Mouse (Mus musculus): ENCODE measurements at regions not wholly inside any gene's neighbourhood (a gene's known extent, or its start where the extent isn't known, plus 50 kb on each side); places are given as distances from the start of the nearest gene placed in this dataset.

GRCm38 (mm10) chr5:77871403-77871802, 463.6 kb upstream of the Igfbp7 start:
- H3K4me1 ChIP-seq (ENCODE audit: insufficient read depth), result no peaks in the 10 kb centered on the region
- ATAC-seq, result no peak
- no peak overlapping the region for H3K4me2 ChIP-seq (ENCODE audit: low read depth, low read length)
- no peak overlapping the region for H3K9ac ChIP-seq (replicated peaks)
- H3K4me3 ChIP-seq (ENCODE audit: low read depth, low read length), result no peak overlapping the region
- WGBS (ENCODE audit: insufficient replicate concordance), result 68% methylated on average over 5 of the region's 5 CpGs
- DNase-seq, result no peak
- no peak for TF ChIP-seq EP300 (IDR thresholded peaks at IDR 0.05; ENCODE audit: low read depth)
- TF ChIP-seq CTCF (IDR thresholded peaks at IDR 0.05; ENCODE audit: low read depth), result no peak
- no peaks in the 10 kb centered on the region for H3K36me3 ChIP-seq (replicated peaks; ENCODE audit: insufficient read depth, low read length)
- H3K27me3 ChIP-seq (ENCODE audit: insufficient read depth, low read length), result no peaks in the 10 kb centered on the region
- H3K9me3 ChIP-seq (ENCODE audit: low read length), result no peaks in the 10 kb centered on the region
- H3K27ac ChIP-seq (ENCODE audit: low read depth), result no peak overlapping the region

- Histone ChIP-seq H3K4me3 (ENCODE audit: low read depth, low read length) (no peak overlapping the region), H3K9me3 (ENCODE audit: low read length) (no peaks in the 10 kb centered on the region), H3K27me3 (ENCODE audit: insufficient read depth, low read length) (no peaks in the 10 kb centered on the region), H3K4me2 (ENCODE audit: low read depth, low read length) (no peak overlapping the region), H3K27ac (ENCODE audit: low read depth) (no peak overlapping the region), H3K4me1 (ENCODE audit: insufficient read depth) (no peaks in the 10 kb centered on the region), H3K9ac (replicated peaks) (no peak overlapping the region), H3K36me3 (replicated peaks; ENCODE audit: insufficient read depth, low read length) (no peaks in the 10 kb centered on the region)
- DNase-seq (no peak), ATAC-seq (no peak)
- TF ChIP-seq CTCF (IDR thresholded peaks at IDR 0.05; ENCODE audit: low read depth) (no peak), EP300 (IDR thresholded peaks at IDR 0.05; ENCODE audit: low read depth) (no peak)
- WGBS (ENCODE audit: insufficient replicate concordance), result 62% methylated on average over 7 of the region's 7 CpGs
These were observed 457.5 kb upstream of the Igfbp7 start for GRCm38 (mm10) chr5:77865342-77865741.

GRCm38 (mm10) chr5:77855191-77855590, 447.4 kb upstream of the Igfbp7 start:
- Histone ChIP-seq H3K27me3 (ENCODE audit: insufficient read depth, low read length) (no peaks in the 10 kb centered on the region), H3K27ac (ENCODE audit: low read depth) (no peak overlapping the region), H3K36me3 (replicated peaks; ENCODE audit: insufficient read depth, low read length) (no peaks in the 10 kb centered on the region), H3K9ac (replicated peaks) (no peak overlapping the region), H3K4me1 (ENCODE audit: insufficient read depth) (no peaks in the 10 kb centered on the region), H3K4me2 (ENCODE audit: low read depth, low read length) (no peak overlapping the region), H3K9me3 (ENCODE audit: low read length) (no peaks in the 10 kb centered on the region; the same call in 1 of the 2 replicates), H3K4me3 (ENCODE audit: low read depth, low read length) (no peak overlapping the region)
- no peak for ATAC-seq
- TF ChIP-seq EP300 (IDR thresholded peaks at IDR 0.05; ENCODE audit: low read depth), result no peak
- no peak for TF ChIP-seq CTCF (IDR thresholded peaks at IDR 0.05; ENCODE audit: low read depth)
- no peak for DNase-seq
- 66% methylated on average over 6 of the region's 6 CpGs for WGBS (ENCODE audit: insufficient replicate concordance)

- Histone ChIP-seq H3K9ac (replicated peaks) (no peak overlapping the region), H3K9me3 (ENCODE audit: low read length) (no peaks in the 10 kb centered on the region; the same call in 1 of the 2 replicates), H3K4me2 (ENCODE audit: low read depth, low read length) (no peak overlapping the region), H3K4me3 (ENCODE audit: low read depth, low read length) (no peak overlapping the region), H3K27me3 (ENCODE audit: insufficient read depth, low read length) (no peaks in the 10 kb centered on the region), H3K36me3 (replicated peaks; ENCODE audit: insufficient read depth, low read length) (no peaks in the 10 kb centered on the region), H3K27ac (ENCODE audit: low read depth) (no peak overlapping the region), H3K4me1 (ENCODE audit: insufficient read depth) (no peaks in the 10 kb centered on the region)
- no peak for DNase-seq
- ATAC-seq, result no peak
- 79% methylated on average over 12 of the region's 12 CpGs for WGBS (ENCODE audit: insufficient replicate concordance)
- TF ChIP-seq EP300 (IDR thresholded peaks at IDR 0.05; ENCODE audit: low read depth), result no peak
- no peak for TF ChIP-seq CTCF (IDR thresholded peaks at IDR 0.05; ENCODE audit: low read depth)
These were observed 446.4 kb upstream of the Igfbp7 start for GRCm38 (mm10) chr5:77853999-77854784.

GRCm38 (mm10) chr5:77851645-77852044, 443.8 kb upstream of the Igfbp7 start:
- Histone ChIP-seq H3K4me2 (ENCODE audit: low read depth, low read length) (no peak overlapping the region), H3K4me3 (ENCODE audit: low read depth, low read length) (no peak overlapping the region), H3K9me3 (ENCODE audit: low read length) (no peaks in the 10 kb centered on the region; the same call in 1 of the 2 replicates), H3K9ac (replicated peaks) (no peak overlapping the region), H3K36me3 (replicated peaks; ENCODE audit: insufficient read depth, low read length) (no peaks in the 10 kb centered on the region), H3K27me3 (ENCODE audit: insufficient read depth, low read length) (no peaks in the 10 kb centered on the region), H3K27ac (ENCODE audit: low read depth) (no peak overlapping the region), H3K4me1 (ENCODE audit: insufficient read depth) (no peaks in the 10 kb centered on the region)
- TF ChIP-seq EP300 (IDR thresholded peaks at IDR 0.05; ENCODE audit: low read depth), result no peak
- ATAC-seq (no peak), DNase-seq (no peak)
- 78% methylated on average over 3 of the region's 3 CpGs for WGBS (ENCODE audit: insufficient replicate concordance)

- TF ChIP-seq CTCF (IDR thresholded peaks at IDR 0.05; ENCODE audit: low read depth) (no peak), EP300 (IDR thresholded peaks at IDR 0.05; ENCODE audit: low read depth) (no peak)
- Histone ChIP-seq H3K4me1 (ENCODE audit: insufficient read depth) (no peaks in the 10 kb centered on the region), H3K27me3 (ENCODE audit: insufficient read depth, low read length) (no peaks in the 10 kb centered on the region), H3K9ac (replicated peaks) (no peak overlapping the region), H3K9me3 (ENCODE audit: low read length) (no peaks in the 10 kb centered on the region), H3K4me3 (ENCODE audit: low read depth, low read length) (no peak overlapping the region), H3K27ac (ENCODE audit: low read depth) (no peak overlapping the region), H3K36me3 (replicated peaks; ENCODE audit: insufficient read depth, low read length) (no peaks in the 10 kb centered on the region), H3K4me2 (ENCODE audit: low read depth, low read length) (no peak overlapping the region)
- no peak for ATAC-seq
- 56% methylated on average over 5 of the region's 5 CpGs for WGBS (ENCODE audit: insufficient replicate concordance)
- no peak for DNase-seq
These were observed 430.6 kb upstream of the Igfbp7 start for GRCm38 (mm10) chr5:77838186-77839097.

Data from liver, postnatal 0 days (tissue).